Mouse (Mus musculus) naive thymus-derived CD4-positive, alpha-beta T cell, adult 2 months (primary cell): ENCODE results near the gene Rora.

Source experiments
- DNase-seq: peaks from one replicate; pipeline ENCODE4 v3.0.0-alpha.2; 2011; ENCODE audit warnings: low read depth

Rora gene

GRCm38 (mm10) chr9:68956210-68956874 lies 302.8 kb downstream of the Rora start:
- DNase-seq = peak; percentile 28

- peak; percentile 81 for DNase-seq
Measured at GRCm38 (mm10) chr9:68956938-68957573, 303.5 kb downstream of the Rora start.

GRCm38 (mm10) chr9:68957793-68958192 lies 304.2 kb downstream of the Rora start:
- DNase-seq = no peak

GRCm38 (mm10) chr9:68958919-68959318 lies 305.3 kb downstream of the Rora start:
- no peak for DNase-seq

GRCm38 (mm10) chr9:68963898-68964297 lies 310.3 kb downstream of the Rora start:
- no peak for DNase-seq

GRCm38 (mm10) chr9:68966540-68966939 lies 313.0 kb downstream of the Rora start:
- peak; percentile 74 for DNase-seq

GRCm38 (mm10) chr9:68970074-68970473 lies 316.5 kb downstream of the Rora start:
- DNase-seq = no peak

GRCm38 (mm10) chr9:68972277-68972676 lies 318.7 kb downstream of the Rora start:
- no peak for DNase-seq

- DNase-seq = no peak
Measured at GRCm38 (mm10) chr9:68974517-68974916, 320.9 kb downstream of the Rora start.

- no peak for DNase-seq
Measured at GRCm38 (mm10) chr9:68976136-68976535, 322.6 kb downstream of the Rora start.

- DNase-seq = no peak
Measured at GRCm38 (mm10) chr9:68976851-68977250, 323.3 kb downstream of the Rora start.

GRCm38 (mm10) chr9:68978656-68979055 lies 325.1 kb downstream of the Rora start:
- no peak for DNase-seq

GRCm38 (mm10) chr9:68980041-68980440 lies 326.5 kb downstream of the Rora start:
- DNase-seq = no peak

- no peak for DNase-seq
Measured at GRCm38 (mm10) chr9:68985046-68985445, 331.5 kb downstream of the Rora start.

GRCm38 (mm10) chr9:68985796-68986195 lies 332.2 kb downstream of the Rora start:
- no peak for DNase-seq

GRCm38 (mm10) chr9:68987290-68988042 lies 333.9 kb downstream of the Rora start:
- DNase-seq = peak; percentile 11

- DNase-seq = no peak
Measured at GRCm38 (mm10) chr9:68988162-68988911, 334.8 kb downstream of the Rora start.

GRCm38 (mm10) chr9:68989885-68990449 lies 336.4 kb downstream of the Rora start:
- DNase-seq = no peak

GRCm38 (mm10) chr9:68993881-68994280 lies 340.3 kb downstream of the Rora start:
- DNase-seq = no peak

GRCm38 (mm10) chr9:68998961-68999360 lies 345.4 kb downstream of the Rora start:
- no peak for DNase-seq

- no peak for DNase-seq
Measured at GRCm38 (mm10) chr9:69004514-69004913, 350.9 kb downstream of the Rora start.

GRCm38 (mm10) chr9:69006666-69007065 lies 353.1 kb downstream of the Rora start:
- DNase-seq = no peak
